Mouse (Mus musculus) intestine, embryonic 15.5 days (tissue): ENCODE data around the gene Pak7. TPM values are rescaled to one million over a fixed set of nuclear protein-coding genes. Genes with fewer than 3 reads are reported as not detected.
"Not testable (repeated sequence)": the region's sequence is repeated elsewhere in the genome, so short reads cannot be mapped to it uniquely, and the experiment has no call there.

ENCODE experiments used
- ATAC-seq: fragments of 200-750 bp; cut with Nextera tagmentation; 2 replicates; pipeline ENCODE4 v1.8.0; 2017; ENCODE audit warnings: moderate TSS enrichment, moderate library complexity
- H3K27ac ChIP-seq: fragments of 300-500 bp; sonication (generic); 2 replicates; pipeline ENCODE4 v1.5.1; 2015; ENCODE audit warnings: mild to moderate bottlenecking, inconsistent platforms
- H3K27me3 ChIP-seq: fragments of 300-500 bp; sonication (generic); replicated peaks from 2 replicates; pipeline ENCODE4 v1.6.1; 2015; ENCODE audit warnings: inconsistent platforms
- H3K36me3 ChIP-seq: fragments of 300-500 bp; sonication (generic); 2 replicates; pipeline ENCODE4 v1.6.1; 2015; ENCODE audit warnings: inconsistent platforms
- H3K4me1 ChIP-seq: fragments of 300-500 bp; sonication (generic); replicated peaks from 2 replicates; pipeline ENCODE4 v1.6.1; 2015; ENCODE audit warnings: inconsistent platforms
- H3K4me2 ChIP-seq: fragments of 300-500 bp; sonication (generic); replicated peaks from 2 replicates; pipeline ENCODE4 v1.6.1; 2015; ENCODE audit warnings: mild to moderate bottlenecking, inconsistent platforms
- H3K4me3 ChIP-seq: fragments of 300-500 bp; sonication (generic); replicated peaks from 2 replicates; pipeline ENCODE4 v1.5.1; 2015; ENCODE audit warnings: inconsistent platforms
- H3K9ac ChIP-seq: fragments of 300-500 bp; sonication (generic); 2 replicates; pipeline ENCODE4 v1.6.1; 2015; ENCODE audit warnings: inconsistent platforms
- H3K9me3 ChIP-seq: fragments of 300-500 bp; sonication (generic); 2 replicates; pipeline ENCODE4 v1.6.1; 2016; ENCODE audit warnings: inconsistent platforms
- WGBS: fragments of 180-500 bp; shearing (Covaris S2); methylation state at CpG from one replicate; pipeline ENCODE4 v1.1.7; 2015; 5-methylcytosine and 5-hydroxymethylcytosine counted together
- polyA plus RNA-seq: library from polyadenylated mRNA; unstranded; fragments of >200 nt; fragmentation: Nextera tagmentation; extraction: Ambion mirVana; gene quantifications from 2 replicates; pipeline ENCODE4 v1.2.1, GENCODE M21; 2015

Pak7 gene
- polyA plus RNA-seq, 1 experiment from 2014 or later, result 0.98 TPM

GRCm38 (mm10) chr2:136325646-136326045 is 62.1 kb downstream of the Pak7 start:
- H3K4me2 ChIP-seq, result no peak overlapping the region
- H3K9me3 ChIP-seq, result no peaks in the 10 kb centered on the region
- H3K4me1 ChIP-seq, result no peaks in the 10 kb centered on the region
- WGBS, result 74% methylated on average over 4 of the region's 4 CpGs
- H3K27me3 ChIP-seq, result no peaks in the 10 kb centered on the region
- no peaks in the 10 kb centered on the region for H3K36me3 ChIP-seq
- no peak for ATAC-seq
- H3K9ac ChIP-seq, result no peak overlapping the region
- no peak overlapping the region for H3K27ac ChIP-seq
- H3K4me3 ChIP-seq, result no peak overlapping the region

GRCm38 (mm10) chr2:136309313-136309712 is 78.5 kb downstream of the Pak7 start:
- Histone ChIP-seq H3K27me3 (no peaks in the 10 kb centered on the region), H3K4me2 (no peak overlapping the region), H3K36me3 (no peaks in the 10 kb centered on the region), H3K27ac (no peak overlapping the region), H3K4me1 (no peaks in the 10 kb centered on the region), H3K9me3 (no peaks in the 10 kb centered on the region), H3K4me3 (no peak overlapping the region), H3K9ac (no peak overlapping the region)
- WGBS, result 77% methylated on average over 3 of the region's 3 CpGs
- no peak for ATAC-seq

GRCm38 (mm10) chr2:136308743-136309142 is 79.0 kb downstream of the Pak7 start:
- Histone ChIP-seq H3K9me3 (no peaks in the 10 kb centered on the region), H3K27ac (no peak overlapping the region), H3K4me2 (no peak overlapping the region), H3K9ac (no peak overlapping the region), H3K4me1 (no peaks in the 10 kb centered on the region), H3K36me3 (no peaks in the 10 kb centered on the region), H3K4me3 (no peak overlapping the region), H3K27me3 (no peaks in the 10 kb centered on the region)
- no peak for ATAC-seq
- WGBS, result 85% methylated on average over 4 of the region's 4 CpGs

DNA sequence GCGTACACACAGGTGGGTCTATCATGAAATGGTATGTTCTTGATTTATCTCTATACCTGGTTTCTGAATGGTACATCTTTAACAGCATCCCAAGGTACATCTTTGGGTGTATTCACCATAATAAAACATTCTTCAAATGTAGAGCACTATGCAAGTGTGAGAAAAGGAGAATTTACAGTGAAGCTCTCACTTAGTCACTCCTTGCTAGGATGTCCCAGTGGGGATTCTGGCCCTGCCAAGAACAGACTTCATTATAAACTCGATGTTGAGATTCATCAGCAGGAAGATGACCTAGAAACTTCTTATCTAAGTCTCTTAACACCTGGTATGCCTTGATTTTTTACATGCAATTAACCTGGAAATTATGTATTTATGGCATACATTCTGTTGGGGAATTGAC is 85.6 kb downstream of the Pak7 start:
- no peak overlapping the region for H3K9ac ChIP-seq
- no peaks in the 10 kb centered on the region for H3K4me1 ChIP-seq
- no peaks in the 10 kb centered on the region for H3K36me3 ChIP-seq
- no peaks in the 10 kb centered on the region for H3K27me3 ChIP-seq
- H3K4me2 ChIP-seq, result no peak overlapping the region
- no peak overlapping the region for H3K27ac ChIP-seq
- 72% methylated on average over 2 of the region's 2 CpGs for WGBS
- no peak for ATAC-seq
- H3K9me3 ChIP-seq, result no peaks in the 10 kb centered on the region
- H3K4me3 ChIP-seq, result no peak overlapping the region

DNA sequence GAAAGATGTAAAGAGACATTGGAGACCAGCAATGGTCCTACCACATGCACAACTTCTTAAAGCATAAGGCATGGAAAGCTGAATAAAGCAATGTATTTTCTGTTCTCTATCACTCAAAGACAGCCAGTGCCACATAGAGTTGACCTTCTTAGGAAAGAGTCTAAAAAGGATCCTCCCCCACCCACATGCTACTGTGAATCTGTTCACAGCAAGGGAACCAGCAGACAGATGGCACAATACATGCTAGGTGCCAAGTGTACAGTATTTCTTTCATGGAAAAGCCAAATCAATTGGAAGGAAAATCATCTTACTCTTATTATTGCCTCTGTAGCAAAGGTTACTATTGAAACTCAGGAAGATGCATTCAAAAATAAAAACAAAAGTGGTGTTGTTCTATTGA is 86.4 kb downstream of the Pak7 start:
- Histone ChIP-seq H3K4me2 (no peak overlapping the region), H3K36me3 (no peaks in the 10 kb centered on the region), H3K27ac (no peak overlapping the region), H3K9ac (no peak overlapping the region), H3K4me1 (no peaks in the 10 kb centered on the region), H3K27me3 (no peaks in the 10 kb centered on the region), H3K9me3 (no peaks in the 10 kb centered on the region), H3K4me3 (no peak overlapping the region)
- ATAC-seq, result no peak

DNA sequence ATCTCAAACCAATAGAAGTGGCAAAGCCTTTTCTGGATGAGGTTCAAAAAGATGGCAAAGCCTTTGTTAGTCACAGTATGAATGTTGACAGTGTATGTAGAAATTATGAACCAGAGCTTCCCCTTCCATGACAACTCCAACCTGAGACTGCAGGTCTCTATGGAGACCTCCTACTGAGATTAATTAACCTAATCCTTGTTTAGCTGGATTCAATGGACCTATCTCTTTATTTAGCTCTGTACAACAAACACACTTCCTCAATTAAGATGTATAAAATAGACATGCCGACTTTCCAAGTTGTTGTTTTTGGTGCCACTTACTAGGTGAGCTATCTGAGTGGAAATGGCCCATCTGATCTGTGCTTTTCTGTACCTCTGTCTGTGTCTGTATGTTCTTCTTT is 90.4 kb downstream of the Pak7 start:
- H3K9ac ChIP-seq, result no peak overlapping the region
- H3K27ac ChIP-seq, result no peak overlapping the region
- no peaks in the 10 kb centered on the region for H3K4me1 ChIP-seq
- WGBS, result 89% methylated on average over 1 of the region's 1 CpGs
- H3K4me2 ChIP-seq, result no peak overlapping the region
- no peak overlapping the region for H3K4me3 ChIP-seq
- no peak for ATAC-seq
- no peaks in the 10 kb centered on the region for H3K36me3 ChIP-seq
- H3K9me3 ChIP-seq, result no peaks in the 10 kb centered on the region
- no peaks in the 10 kb centered on the region for H3K27me3 ChIP-seq

DNA sequence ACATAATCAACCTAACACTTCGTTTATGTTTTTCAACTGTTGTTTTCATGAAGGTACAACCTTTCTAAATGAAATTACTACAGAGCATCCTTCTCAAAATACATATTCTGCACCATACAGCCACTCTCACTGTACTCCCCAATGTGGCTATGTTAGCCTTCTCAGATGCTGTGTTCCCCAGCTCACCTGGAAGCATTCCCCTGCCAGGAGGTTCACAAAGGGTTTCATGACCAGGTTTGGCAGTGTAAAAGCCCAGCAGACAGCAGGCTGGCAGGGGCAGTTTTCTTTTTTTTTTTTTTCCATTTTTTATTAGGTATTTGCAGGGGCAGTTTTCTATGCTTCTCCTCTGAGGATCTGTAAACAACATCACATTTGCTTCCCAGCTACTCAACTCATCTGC is 105.7 kb downstream of the Pak7 start:
- Histone ChIP-seq H3K4me2 (no peak overlapping the region), H3K27ac (no peak overlapping the region), H3K9ac (no peak overlapping the region), H3K36me3 (no peaks in the 10 kb centered on the region), H3K9me3 (no peaks in the 10 kb centered on the region), H3K27me3 (no peaks in the 10 kb centered on the region), H3K4me1 (no peaks in the 10 kb centered on the region), H3K4me3 (no peak overlapping the region)
- 64% methylated on average over 1 of the region's 1 CpGs for WGBS
- no peak for ATAC-seq

DNA sequence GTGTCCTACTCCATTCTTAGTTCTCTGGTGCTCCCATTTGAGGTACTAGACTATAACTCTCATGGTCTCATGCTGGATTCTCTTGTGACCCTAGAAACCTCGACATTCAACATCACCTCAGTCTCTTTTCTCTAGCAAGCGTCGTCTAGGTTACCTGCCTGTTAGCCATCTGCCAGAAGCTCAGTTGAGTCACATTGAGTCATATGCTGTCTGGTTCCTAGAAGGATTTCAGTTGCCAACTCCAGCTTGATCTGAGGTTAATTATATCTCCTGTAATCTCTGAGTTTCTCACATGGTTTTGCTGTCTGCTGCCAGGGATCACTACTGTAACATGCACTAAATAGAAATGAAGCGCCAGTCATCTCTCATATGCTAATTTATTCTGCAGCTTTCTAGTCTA is 145.8 kb downstream of the Pak7 start:
- H3K27me3 ChIP-seq, H3K9ac ChIP-seq, H3K4me2 ChIP-seq, H3K27ac ChIP-seq, ATAC-seq, H3K4me3 ChIP-seq, H3K36me3 ChIP-seq, H3K4me1 ChIP-seq, H3K9me3 ChIP-seq: not testable (repeated sequence)
- WGBS, result 86% methylated on average over 4 of the region's 4 CpGs

DNA sequence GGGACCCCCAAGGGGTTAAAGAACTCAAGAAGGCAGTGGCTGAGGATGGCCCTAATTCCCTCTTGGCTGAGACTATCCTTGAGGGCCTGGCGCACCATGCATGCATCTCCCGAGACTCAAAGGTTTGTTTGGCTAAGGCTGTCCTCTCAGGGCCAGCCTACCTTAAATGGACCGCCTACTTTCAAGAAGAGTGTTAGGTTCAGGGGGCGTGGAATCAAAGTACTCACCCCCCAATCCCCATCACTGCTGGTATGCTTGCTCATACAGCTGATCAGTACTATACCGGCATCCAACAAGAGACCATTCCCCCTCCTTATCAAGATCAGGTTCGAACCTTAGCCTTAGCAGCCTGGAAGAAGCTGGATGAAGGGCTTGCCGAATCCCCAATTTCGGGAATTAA is 156.5 kb downstream of the Pak7 start:
- no peak for ATAC-seq
- WGBS, result 94% methylated on average over 8 of the region's 8 CpGs
- Histone ChIP-seq H3K27ac (no peak overlapping the region), H3K36me3 (no peaks in the 10 kb centered on the region), H3K9me3 (no peaks in the 10 kb centered on the region), H3K27me3 (no peaks in the 10 kb centered on the region), H3K4me3 (no peak overlapping the region), H3K4me2 (no peak overlapping the region), H3K4me1 (no peaks in the 10 kb centered on the region), H3K9ac (no peak overlapping the region)

GRCm38 (mm10) chr2:136204034-136204433 is 183.7 kb downstream of the Pak7 start:
- H3K27me3 ChIP-seq, result no peaks in the 10 kb centered on the region
- no peak for ATAC-seq
- 76% methylated on average over 4 of the region's 4 CpGs for WGBS

GRCm38 (mm10) chr2:136175030-136175429 is 212.7 kb downstream of the Pak7 start:
- ATAC-seq, result no peak
- Histone ChIP-seq H3K36me3 (no peaks in the 10 kb centered on the region), H3K9me3 (no peaks in the 10 kb centered on the region), H3K4me2 (no peak overlapping the region), H3K4me3 (no peak overlapping the region), H3K27ac (no peak overlapping the region), H3K4me1 (no peaks in the 10 kb centered on the region), H3K27me3 (no peaks in the 10 kb centered on the region), H3K9ac (no peak overlapping the region)
- WGBS, result 71% methylated on average over 3 of the region's 3 CpGs

More at GRCm38 (mm10) chr2:136204034-136204433, 183.7 kb downstream of the Pak7 start:
- Histone ChIP-seq H3K36me3 (no peaks in the 10 kb centered on the region), H3K9me3 (no peaks in the 10 kb centered on the region), H3K9ac (no peak overlapping the region), H3K4me2 (no peak overlapping the region), H3K4me3 (no peak overlapping the region), H3K4me1 (no peaks in the 10 kb centered on the region), H3K27ac (no peak overlapping the region)

DNA sequence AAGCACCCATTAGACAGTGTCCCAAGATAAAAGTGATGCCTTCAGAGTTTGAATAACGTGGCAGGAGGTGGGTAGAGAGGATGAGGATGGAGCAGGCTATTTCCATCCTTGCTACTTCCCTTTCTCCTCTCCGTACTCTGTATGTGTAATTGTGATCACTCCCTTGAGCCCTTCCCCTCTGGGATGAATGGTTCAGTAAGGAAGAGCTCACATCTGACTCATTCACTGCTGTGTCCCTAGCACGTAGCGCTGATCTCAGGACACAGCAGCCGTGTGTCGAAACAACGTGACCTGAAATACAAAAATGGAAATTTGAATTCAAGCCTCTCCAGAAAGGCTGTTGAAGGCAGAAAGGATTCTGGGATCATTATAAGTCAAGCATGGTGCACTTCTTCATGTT is 237.0 kb downstream of the Pak7 start:
- H3K27ac ChIP-seq, result no peak overlapping the region
- no peak overlapping the region for H3K9ac ChIP-seq
- no peaks in the 10 kb centered on the region for H3K9me3 ChIP-seq
- no peaks in the 10 kb centered on the region for H3K4me1 ChIP-seq
- H3K4me2 ChIP-seq, result no peak overlapping the region
- WGBS, result 88% methylated on average over 7 of the region's 7 CpGs
- no peak overlapping the region for H3K4me3 ChIP-seq
- ATAC-seq, result no peak
- H3K27me3 ChIP-seq, result no peaks in the 10 kb centered on the region
- no peaks in the 10 kb centered on the region for H3K36me3 ChIP-seq

DNA sequence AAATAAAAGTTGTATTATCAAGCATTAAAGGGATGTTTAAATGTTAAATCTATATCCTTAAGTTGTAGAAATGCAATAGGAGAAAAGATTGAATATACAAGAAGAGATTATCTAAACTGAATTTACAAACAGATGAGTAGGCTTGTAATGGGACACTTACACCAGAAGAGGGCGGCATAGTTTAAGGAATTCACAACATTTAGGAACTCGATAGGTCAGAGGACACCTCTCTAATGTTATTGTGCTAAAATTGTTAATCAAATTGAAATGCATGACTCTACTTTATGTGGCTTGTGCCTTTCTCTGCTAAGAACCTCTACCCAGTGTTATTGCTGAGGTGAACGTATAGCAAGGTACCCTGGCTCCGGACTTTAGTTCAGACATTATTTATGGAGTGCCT is 238.2 kb downstream of the Pak7 start:
- 31% methylated on average over 4 of the region's 4 CpGs for WGBS
- no peak overlapping the region for H3K4me3 ChIP-seq
- H3K9me3 ChIP-seq, result no peaks in the 10 kb centered on the region
- H3K9ac ChIP-seq, result no peak overlapping the region
- no peaks in the 10 kb centered on the region for H3K4me1 ChIP-seq
- no peak overlapping the region for H3K4me2 ChIP-seq
- no peaks in the 10 kb centered on the region for H3K36me3 ChIP-seq
- H3K27me3 ChIP-seq, result no peaks in the 10 kb centered on the region
- H3K27ac ChIP-seq, result no peak overlapping the region
- ATAC-seq, result peak; percentile 47; the same call in 1 of the 2 replicates

GRCm38 (mm10) chr2:136148999-136149398 is 238.8 kb downstream of the Pak7 start:
- 5% methylated on average over 6 of the region's 6 CpGs for WGBS
- no peaks in the 10 kb centered on the region for H3K9me3 ChIP-seq
- 0 out of 2 replicates have a peak overlapping the region, but pooled peaks have one; percentile 21 for H3K4me2 ChIP-seq
- no peak overlapping the region for H3K4me3 ChIP-seq
- no peak overlapping the region for H3K9ac ChIP-seq
- H3K27me3 ChIP-seq, result no peaks in the 10 kb centered on the region
- peak; percentile 90 for ATAC-seq
- no peak overlapping the region for H3K27ac ChIP-seq
- no peaks in the 10 kb centered on the region for H3K4me1 ChIP-seq
- no peaks in the 10 kb centered on the region for H3K36me3 ChIP-seq
